Mouse (Mus musculus): ENCODE data around the gene Bola2. TPM values are rescaled to one million over a fixed set of nuclear protein-coding genes. Genes with fewer than 3 reads are reported as not detected.

Bola2 gene
- polyA plus RNA-seq, 1 experiment: 182 TPM

GRCm38 (mm10) chr7:126704121-126704980 is 9.2 kb downstream of the Bola2 start:
- H3K4me1 ChIP-seq (ENCODE audit: control insufficient read depth, insufficient read depth, low read length): peaks cover 7% of the 10 kb centered on the region; the same call in 1 of the 2 replicates
- TF ChIP-seq POLR2A (IDR thresholded peaks at IDR 0.05; ENCODE audit: borderline replicate concordance, control insufficient read depth, low read depth, low read length) (peak; percentile 91; the same call in 1 of the 2 replicates), CTCF (IDR thresholded peaks at IDR 0.05; ENCODE audit: control insufficient read depth, insufficient read depth, low read length) (no peak)
- peak overlapping the region; percentile 99 for H3K27ac ChIP-seq (ENCODE audit: control insufficient read depth, insufficient read depth, low read depth, low read length, poor library complexity)
- under 1% methylated on average over 39 of the region's 39 CpGs for WGBS
- H3K4me3 ChIP-seq (replicated peaks; ENCODE audit: control insufficient read depth, low read depth, low read length): peak overlapping the region; percentile 95

GRCm38 (mm10) chr7:126707442-126708174 is 12.4 kb downstream of the Bola2 start, which contains the start of gene Coro1a:
Gene Coro1a (minus strand): TSS chr7:126707787.
- Histone ChIP-seq H3K4me3 (replicated peaks; ENCODE audit: control insufficient read depth, low read depth, low read length) (no peak within 1 kb of the TSS), H3K27ac (ENCODE audit: control insufficient read depth, insufficient read depth, low read depth, low read length, poor library complexity) (peak within 1 kb of the TSS; percentile 71), H3K4me1 (ENCODE audit: control insufficient read depth, insufficient read depth, low read length) (peaks cover 6% of the 10 kb centered on the region; the same call in 1 of the 2 replicates)
- no peak for TF ChIP-seq POLR2A (IDR thresholded peaks at IDR 0.05; ENCODE audit: borderline replicate concordance, control insufficient read depth, low read depth, low read length)
- TF ChIP-seq CTCF (IDR thresholded peaks at IDR 0.05; ENCODE audit: control insufficient read depth, insufficient read depth, low read length): no peak
- WGBS: 47% methylated on average over 19 of the region's 19 CpGs

- no peak overlapping the region for H3K4me3 ChIP-seq (replicated peaks; ENCODE audit: control insufficient read depth, low read depth, low read length)
- peaks cover 6% of the 10 kb centered on the region; the same call in 1 of the 2 replicates for H3K4me1 ChIP-seq (ENCODE audit: control insufficient read depth, insufficient read depth, low read length)
- peak overlapping the region; percentile 71 for H3K27ac ChIP-seq (ENCODE audit: control insufficient read depth, insufficient read depth, low read depth, low read length, poor library complexity)
- TF ChIP-seq POLR2A (IDR thresholded peaks at IDR 0.05; ENCODE audit: borderline replicate concordance, control insufficient read depth, low read depth, low read length): no peak
- no peak for TF ChIP-seq CTCF (IDR thresholded peaks at IDR 0.05; ENCODE audit: control insufficient read depth, insufficient read depth, low read length)
- WGBS: 81% methylated on average over 10 of the region's 10 CpGs
Observed at GRCm38 (mm10) chr7:126708175-126708952, 13.2 kb downstream of the Bola2 start.

- WGBS: 11% methylated on average over 4 of the region's 4 CpGs
Observed at GRCm38 (mm10) chr7:126710266-126710665, 15.1 kb downstream of the Bola2 start.

GRCm38 (mm10) chr7:126711910-126712309 is 16.7 kb downstream of the Bola2 start:
- no peak overlapping the region for H3K27ac ChIP-seq (ENCODE audit: control insufficient read depth, insufficient read depth, low read depth, low read length, poor library complexity)
- 91% methylated on average over 3 of the region's 3 CpGs for WGBS
- TF ChIP-seq CTCF (IDR thresholded peaks at IDR 0.05; ENCODE audit: control insufficient read depth, insufficient read depth, low read length) (no peak), POLR2A (IDR thresholded peaks at IDR 0.05; ENCODE audit: borderline replicate concordance, control insufficient read depth, low read depth, low read length) (no peak)
- no peaks in the 10 kb centered on the region; the same call in 1 of the 2 replicates for H3K4me1 ChIP-seq (ENCODE audit: control insufficient read depth, insufficient read depth, low read length)
- no peak overlapping the region for H3K4me3 ChIP-seq (replicated peaks; ENCODE audit: control insufficient read depth, low read depth, low read length)

More at GRCm38 (mm10) chr7:126710266-126710665, 15.1 kb downstream of the Bola2 start:
- Histone ChIP-seq H3K4me1 (ENCODE audit: control insufficient read depth, insufficient read depth, low read length) (peaks cover 6% of the 10 kb centered on the region; the same call in 1 of the 2 replicates), H3K27ac (ENCODE audit: control insufficient read depth, insufficient read depth, low read depth, low read length, poor library complexity) (no peak overlapping the region), H3K4me3 (replicated peaks; ENCODE audit: control insufficient read depth, low read depth, low read length) (no peak overlapping the region)
- TF ChIP-seq POLR2A (IDR thresholded peaks at IDR 0.05; ENCODE audit: borderline replicate concordance, control insufficient read depth, low read depth, low read length) (no peak), CTCF (IDR thresholded peaks at IDR 0.05; ENCODE audit: control insufficient read depth, insufficient read depth, low read length) (no peak)

GRCm38 (mm10) chr7:126715679-126716078 is 20.5 kb downstream of the Bola2 start:
- Histone ChIP-seq H3K4me3 (replicated peaks; ENCODE audit: control insufficient read depth, low read depth, low read length) (no peak overlapping the region), H3K27ac (ENCODE audit: control insufficient read depth, insufficient read depth, low read depth, low read length, poor library complexity) (no peak overlapping the region), H3K4me1 (ENCODE audit: control insufficient read depth, insufficient read depth, low read length) (no peaks in the 10 kb centered on the region; the same call in 1 of the 2 replicates)
- WGBS: 79% methylated on average over 4 of the region's 4 CpGs
- TF ChIP-seq CTCF (IDR thresholded peaks at IDR 0.05; ENCODE audit: control insufficient read depth, insufficient read depth, low read length) (no peak), POLR2A (IDR thresholded peaks at IDR 0.05; ENCODE audit: borderline replicate concordance, control insufficient read depth, low read depth, low read length) (no peak)

- no peak overlapping the region for H3K27ac ChIP-seq (ENCODE audit: control insufficient read depth, insufficient read depth, low read depth, low read length, poor library complexity)
- 83% methylated on average over 3 of the region's 3 CpGs for WGBS
Observed at GRCm38 (mm10) chr7:126717566-126717965, 22.4 kb downstream of the Bola2 start.

More at GRCm38 (mm10) chr7:126717566-126717965, 22.4 kb downstream of the Bola2 start:
- TF ChIP-seq CTCF (IDR thresholded peaks at IDR 0.05; ENCODE audit: control insufficient read depth, insufficient read depth, low read length) (no peak), POLR2A (IDR thresholded peaks at IDR 0.05; ENCODE audit: borderline replicate concordance, control insufficient read depth, low read depth, low read length) (no peak)
- Histone ChIP-seq H3K4me1 (ENCODE audit: control insufficient read depth, insufficient read depth, low read length) (no peaks in the 10 kb centered on the region; the same call in 1 of the 2 replicates), H3K4me3 (replicated peaks; ENCODE audit: control insufficient read depth, low read depth, low read length) (no peak overlapping the region)

All from bone marrow, adult 2 months (tissue).